Mouse (Mus musculus) hindbrain, embryonic 12.5 days (tissue): Measurements from ENCODE around the gene Ktn1. TPM values are rescaled to one million over a fixed set of nuclear protein-coding genes. Genes with fewer than 3 reads are reported as not detected.

Source experiments
- ATAC-seq: fragments of 200-750 bp; cut with Nextera tagmentation; 2 replicates; pipeline ENCODE4 v1.8.0; 2017; ENCODE audit warnings: moderate TSS enrichment; ENCODE audit not compliant: low FRiP score
- H3K27ac ChIP-seq: fragments of 300-500 bp; sonication (generic); 2 replicates; pipeline ENCODE4 v1.5.1; 2016; ENCODE audit warnings: mild to moderate bottlenecking
- H3K27me3 ChIP-seq: fragments of 300-500 bp; sonication (generic); 2 replicates; pipeline ENCODE4 v1.6.1; 2016; ENCODE audit warnings: mild to moderate bottlenecking
- H3K36me3 ChIP-seq: fragments of 300-500 bp; sonication (generic); 2 replicates; pipeline ENCODE4 v1.6.1; 2016; ENCODE audit warnings: mild to moderate bottlenecking
- H3K4me1 ChIP-seq: fragments of 300-500 bp; sonication (generic); 2 replicates; pipeline ENCODE4 v1.6.1; 2016
- H3K4me2 ChIP-seq: fragments of 300-500 bp; sonication (generic); replicated peaks from 2 replicates; pipeline ENCODE4 v1.6.1; 2016; ENCODE audit warnings: mild to moderate bottlenecking
- H3K4me3 ChIP-seq: fragments of 300-500 bp; sonication (generic); 2 replicates; pipeline ENCODE4 v1.5.1; 2016; ENCODE audit warnings: mild to moderate bottlenecking
- H3K9ac ChIP-seq: fragments of 300-500 bp; sonication (generic); 2 replicates; pipeline ENCODE4 v1.6.1; 2016; ENCODE audit warnings: mild to moderate bottlenecking, moderate library complexity
- H3K9me3 ChIP-seq: fragments of 300-500 bp; sonication (generic); replicated peaks from 2 replicates; pipeline ENCODE4 v1.6.1; 2016; ENCODE audit warnings: mild to moderate bottlenecking
- WGBS: fragments of 180-500 bp; shearing (Covaris S2); methylation state at CpG from one replicate; pipeline ENCODE4 v1.1.7; 2016; 5-methylcytosine and 5-hydroxymethylcytosine counted together
- polyA plus RNA-seq: library from polyadenylated mRNA; unstranded; fragments of >200 nt; fragmentation: Nextera tagmentation; extraction: Ambion mirVana; gene quantifications from 2 replicates; pipeline ENCODE4 v1.2.1, GENCODE M21; 2016

Gene Ktn1
- polyA plus RNA-seq = 90.4 and 94.9 TPM in 2 replicates

- no peak for ATAC-seq
- Histone ChIP-seq H3K9me3 (no peaks in the 10 kb centered on the region), H3K4me3 (peak within 1 kb of the TSS; percentile 90), H3K27me3 (no peaks in the 10 kb centered on the region), H3K9ac (peak within 1 kb of the TSS; percentile 93), H3K4me2 (peak within 1 kb of the TSS; percentile 70), H3K4me1 (peaks cover 16% of the 10 kb centered on the region), H3K36me3 (no peaks in the 10 kb centered on the region), H3K27ac (peak within 1 kb of the TSS; percentile 93)
- WGBS = 61% methylated on average over 5 of the region's 5 CpGs
These were observed at the start of gene Ktn1 for GRCm38 (mm10) chr14:47648218-47648617. Gene Ktn1 (plus strand): TSS chr14:47648448.

- no peak overlapping the region for H3K27ac ChIP-seq
- no peaks in the 10 kb centered on the region for H3K27me3 ChIP-seq
- H3K36me3 ChIP-seq = no peaks in the 10 kb centered on the region
- no peak for ATAC-seq
- H3K4me3 ChIP-seq = no peak overlapping the region
- no peaks in the 10 kb centered on the region for H3K9me3 ChIP-seq
- no peak overlapping the region for H3K9ac ChIP-seq
- H3K4me2 ChIP-seq = no peak overlapping the region
- H3K4me1 ChIP-seq = no peaks in the 10 kb centered on the region
- WGBS = 76% methylated on average over 7 of the region's 7 CpGs
These were observed 35.0 kb upstream of the Ktn1 start for GRCm38 (mm10) chr14:47613254-47613653.

- H3K36me3 ChIP-seq = no peaks in the 10 kb centered on the region
- no peaks in the 10 kb centered on the region for H3K4me1 ChIP-seq
- H3K27me3 ChIP-seq = no peaks in the 10 kb centered on the region
- no peak overlapping the region for H3K27ac ChIP-seq
- ATAC-seq = no peak
- no peak overlapping the region for H3K4me3 ChIP-seq
- H3K9me3 ChIP-seq = no peaks in the 10 kb centered on the region
- WGBS = 84% methylated on average over 5 of the region's 5 CpGs
- H3K9ac ChIP-seq = no peak overlapping the region
- no peak overlapping the region for H3K4me2 ChIP-seq
These were observed 29.4 kb upstream of the Ktn1 start for GRCm38 (mm10) chr14:47618891-47619290.

GRCm38 (mm10) chr14:47621901-47622300 is 26.3 kb upstream of the Ktn1 start:
- Histone ChIP-seq H3K27me3 (no peaks in the 10 kb centered on the region), H3K36me3 (no peaks in the 10 kb centered on the region), H3K27ac (no peak overlapping the region), H3K4me3 (no peak overlapping the region), H3K9me3 (no peaks in the 10 kb centered on the region), H3K9ac (no peak overlapping the region), H3K4me1 (no peaks in the 10 kb centered on the region), H3K4me2 (no peak overlapping the region)
- WGBS = 86% methylated on average over 5 of the region's 5 CpGs
- ATAC-seq = no peak

GRCm38 (mm10) chr14:47624837-47625236 is 23.4 kb upstream of the Ktn1 start:
- no peaks in the 10 kb centered on the region for H3K4me1 ChIP-seq
- 83% methylated on average over 3 of the region's 3 CpGs for WGBS
- H3K4me2 ChIP-seq = no peak overlapping the region
- H3K27me3 ChIP-seq = no peaks in the 10 kb centered on the region
- H3K36me3 ChIP-seq = no peaks in the 10 kb centered on the region
- H3K9ac ChIP-seq = no peak overlapping the region
- H3K4me3 ChIP-seq = no peak overlapping the region
- H3K9me3 ChIP-seq = no peaks in the 10 kb centered on the region
- ATAC-seq = no peak
- H3K27ac ChIP-seq = no peak overlapping the region

- no peak overlapping the region for H3K4me2 ChIP-seq
- H3K36me3 ChIP-seq = no peaks in the 10 kb centered on the region
- no peak overlapping the region for H3K9ac ChIP-seq
- no peak overlapping the region for H3K27ac ChIP-seq
- ATAC-seq = no peak
- no peak overlapping the region for H3K4me3 ChIP-seq
- WGBS = 91% methylated on average over 4 of the region's 4 CpGs
- no peaks in the 10 kb centered on the region for H3K4me1 ChIP-seq
- no peaks in the 10 kb centered on the region for H3K9me3 ChIP-seq
- H3K27me3 ChIP-seq = no peaks in the 10 kb centered on the region
These were observed 22.1 kb upstream of the Ktn1 start for GRCm38 (mm10) chr14:47626143-47626542.

GRCm38 (mm10) chr14:47626812-47627211 is 21.4 kb upstream of the Ktn1 start:
- no peak overlapping the region for H3K9ac ChIP-seq
- ATAC-seq = no peak
- H3K4me2 ChIP-seq = no peak overlapping the region
- H3K4me1 ChIP-seq = no peaks in the 10 kb centered on the region
- H3K27ac ChIP-seq = no peak overlapping the region
- no peaks in the 10 kb centered on the region for H3K27me3 ChIP-seq
- H3K4me3 ChIP-seq = no peak overlapping the region
- no peaks in the 10 kb centered on the region for H3K9me3 ChIP-seq
- WGBS = 81% methylated on average over 2 of the region's 2 CpGs
- H3K36me3 ChIP-seq = no peaks in the 10 kb centered on the region

- Histone ChIP-seq H3K4me3 (no peak overlapping the region), H3K4me1 (no peaks in the 10 kb centered on the region), H3K27me3 (no peaks in the 10 kb centered on the region), H3K36me3 (no peaks in the 10 kb centered on the region), H3K4me2 (no peak overlapping the region), H3K9me3 (no peaks in the 10 kb centered on the region), H3K27ac (no peak overlapping the region), H3K9ac (no peak overlapping the region)
- ATAC-seq = no peak
- 92% methylated on average over 5 of the region's 5 CpGs for WGBS
These were observed 20.9 kb upstream of the Ktn1 start for GRCm38 (mm10) chr14:47627360-47627759.

- H3K27ac ChIP-seq = no peak overlapping the region
- 81% methylated on average over 1 of the region's 1 CpGs for WGBS
- H3K4me2 ChIP-seq = no peak overlapping the region
- no peak overlapping the region for H3K9ac ChIP-seq
- no peaks in the 10 kb centered on the region for H3K9me3 ChIP-seq
- H3K27me3 ChIP-seq = no peaks in the 10 kb centered on the region
- ATAC-seq = no peak
- no peaks in the 10 kb centered on the region for H3K36me3 ChIP-seq
- peaks cover 14% of the 10 kb centered on the region for H3K4me1 ChIP-seq
- H3K4me3 ChIP-seq = no peak overlapping the region
These were observed 15.8 kb upstream of the Ktn1 start for GRCm38 (mm10) chr14:47632419-47632818.

- Histone ChIP-seq H3K27me3 (no peaks in the 10 kb centered on the region), H3K4me1 (peaks cover 14% of the 10 kb centered on the region), H3K9me3 (no peaks in the 10 kb centered on the region), H3K27ac (0 out of 2 replicates have a peak overlapping the region, but pooled peaks have one; percentile 7), H3K36me3 (no peaks in the 10 kb centered on the region), H3K4me3 (no peak overlapping the region), H3K4me2 (no peak overlapping the region), H3K9ac (no peak overlapping the region)
- no peak for ATAC-seq
- 61% methylated on average over 9 of the region's 9 CpGs for WGBS
These were observed 13.8 kb upstream of the Ktn1 start for GRCm38 (mm10) chr14:47634410-47634809.

GRCm38 (mm10) chr14:47634846-47635245 is 13.4 kb upstream of the Ktn1 start:
- ATAC-seq = no peak
- 70% methylated on average over 7 of the region's 7 CpGs for WGBS
- H3K27ac ChIP-seq = no peak overlapping the region

GRCm38 (mm10) chr14:47638316-47638895 is 9.8 kb upstream of the Ktn1 start:
- H3K4me2 ChIP-seq = no peak overlapping the region
- WGBS = 80% methylated on average over 4 of the region's 4 CpGs

More at GRCm38 (mm10) chr14:47634846-47635245, 13.4 kb upstream of the Ktn1 start:
- H3K27me3 ChIP-seq = no peaks in the 10 kb centered on the region
- H3K36me3 ChIP-seq = no peaks in the 10 kb centered on the region
- H3K9ac ChIP-seq = no peak overlapping the region; the same call in 1 of the 2 replicates
- peaks cover 14% of the 10 kb centered on the region for H3K4me1 ChIP-seq
- H3K9me3 ChIP-seq = no peaks in the 10 kb centered on the region
- H3K4me2 ChIP-seq = no peak overlapping the region
- no peak overlapping the region for H3K4me3 ChIP-seq

GRCm38 (mm10) chr14:47645620-47646019 is 2.6 kb upstream of the Ktn1 start:
- no peak overlapping the region for H3K4me2 ChIP-seq
- ATAC-seq = no peak

More at GRCm38 (mm10) chr14:47638316-47638895, 9.8 kb upstream of the Ktn1 start:
- no peaks in the 10 kb centered on the region for H3K27me3 ChIP-seq
- ATAC-seq = no peak
- no peak overlapping the region for H3K27ac ChIP-seq
- H3K36me3 ChIP-seq = no peaks in the 10 kb centered on the region
- no peak overlapping the region for H3K9ac ChIP-seq
- no peaks in the 10 kb centered on the region for H3K9me3 ChIP-seq
- H3K4me1 ChIP-seq = peaks cover 14% of the 10 kb centered on the region
- H3K4me3 ChIP-seq = no peak overlapping the region

More at GRCm38 (mm10) chr14:47645620-47646019, 2.6 kb upstream of the Ktn1 start:
- Histone ChIP-seq H3K4me3 (no peak overlapping the region), H3K27ac (no peak overlapping the region), H3K4me1 (peaks cover 13% of the 10 kb centered on the region), H3K9me3 (no peaks in the 10 kb centered on the region), H3K27me3 (no peaks in the 10 kb centered on the region), H3K9ac (no peak overlapping the region), H3K36me3 (no peaks in the 10 kb centered on the region)
- 53% methylated on average over 7 of the region's 7 CpGs for WGBS
